Mouse (Mus musculus) v-Abl transformed pro-B cells (cell line): ENCODE results near the gene Scarb1.

Experiments used
- in situ Hi-C, 2 experiments: fragments of 400-800 bp; cut with MboI; formaldehyde crosslinking; loops; one replicate each; pipeline ENCODE4 v1.15.1; 2025; ENCODE audit not compliant: unreplicated experiment in 2 of 2

Scarb1 gene

DNA sequence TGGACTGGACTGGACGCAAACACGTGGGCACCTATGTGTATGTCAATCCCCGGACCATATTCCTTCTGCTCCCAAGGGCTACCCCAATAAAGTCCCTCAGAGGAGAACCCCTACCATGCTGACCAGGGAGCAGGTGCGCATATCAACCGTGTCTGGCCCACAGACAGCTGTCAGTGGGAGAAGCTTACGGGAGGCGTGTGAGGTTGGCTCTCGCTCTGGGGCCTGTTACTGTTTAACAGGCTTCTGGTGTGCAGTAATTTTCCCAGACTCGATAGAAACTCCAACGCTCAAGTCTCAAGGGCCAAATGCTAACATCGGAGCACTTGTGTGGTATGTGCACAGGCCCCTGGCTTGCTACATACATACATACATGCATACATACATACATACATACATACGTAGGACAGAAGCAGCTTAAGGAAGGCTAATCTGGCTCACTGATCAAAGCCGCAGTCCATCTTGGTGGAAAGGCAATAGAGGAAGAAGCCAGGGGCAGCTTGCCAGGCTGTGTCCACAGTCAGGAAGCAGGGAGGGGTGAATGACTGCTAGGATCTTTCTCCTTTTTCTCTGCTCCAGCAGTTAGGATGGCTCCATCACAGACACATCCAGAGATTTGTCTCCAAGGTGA lies 27.8 kb downstream of the Scarb1 start:
- in situ Hi-C loops, result no loop called here

DNA sequence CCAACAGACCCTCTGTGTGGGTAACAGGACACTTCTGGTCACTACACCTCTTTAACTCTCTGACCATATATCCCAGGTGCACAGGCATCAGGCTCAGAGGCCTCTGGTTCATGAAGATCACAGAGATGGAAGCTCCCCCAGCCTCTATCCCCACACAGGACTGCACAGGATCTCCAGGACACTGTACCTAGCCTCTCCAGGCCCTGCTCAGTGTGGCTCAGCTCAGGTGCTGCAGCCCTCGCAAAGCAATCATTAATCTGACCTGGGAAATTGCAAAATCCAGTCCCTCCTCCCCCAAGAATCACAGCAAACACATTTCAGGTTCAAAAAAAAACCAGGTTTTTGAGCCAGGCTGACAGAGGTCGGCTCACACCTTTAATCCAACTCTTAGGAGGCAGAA lies 29.9 kb downstream of the Scarb1 start:
- in situ Hi-C loops, result no loop called here

- in situ Hi-C loops, result no loop called here
These were observed 31.7 kb downstream of the Scarb1 start for GRCm38 (mm10) chr5:125309193-125309592.

GRCm38 (mm10) chr5:125306824-125307223 lies 34.1 kb downstream of the Scarb1 start:
- in situ Hi-C loops, result no loop called here

GRCm38 (mm10) chr5:125306372-125306771 lies 34.5 kb downstream of the Scarb1 start:
- in situ Hi-C loops, result no loop called here

- in situ Hi-C loops, result no loop called here
These were observed 35.4 kb downstream of the Scarb1 start for GRCm38 (mm10) chr5:125305229-125306081.

GRCm38 (mm10) chr5:125304245-125304856 lies 36.5 kb downstream of the Scarb1 start:
- in situ Hi-C loops, result no loop called here

- in situ Hi-C loops, result no loop called here
These were observed 37.8 kb downstream of the Scarb1 start for GRCm38 (mm10) chr5:125303055-125303454.

- in situ Hi-C loops, result no loop called here
These were observed 42.7 kb downstream of the Scarb1 start for GRCm38 (mm10) chr5:125298234-125298633.

GRCm38 (mm10) chr5:125297171-125297570 lies 43.7 kb downstream of the Scarb1 start:
- in situ Hi-C loops, result no loop called here

GRCm38 (mm10) chr5:125292951-125293350 lies 47.9 kb downstream of the Scarb1 start:
- in situ Hi-C loops, result loop anchor here in 1 of 2 experiments (5.0 kb wide), 1 partner anchor 39 kb away; no protein-coding TSS in a partner anchor

DNA sequence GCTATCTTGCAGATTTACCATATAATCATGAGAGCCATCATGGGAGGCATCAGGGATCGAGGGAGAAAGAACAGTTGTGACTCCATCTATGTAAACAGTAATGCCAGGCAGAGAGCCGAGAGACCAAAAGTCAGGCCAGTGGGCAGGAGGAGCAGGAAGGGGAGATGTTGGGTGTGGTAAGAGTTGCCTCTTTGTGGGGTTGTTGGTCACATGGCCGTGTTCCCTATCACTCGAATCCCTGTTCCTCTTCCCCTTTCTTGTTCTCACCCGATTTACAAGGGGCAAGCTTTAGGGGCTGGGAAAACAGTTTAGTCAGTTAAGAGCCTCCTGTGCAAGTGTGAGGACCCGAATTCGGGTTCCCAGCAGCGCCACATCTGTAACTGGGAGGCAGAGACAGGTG lies 49.0 kb downstream of the Scarb1 start:
- in situ Hi-C loops, result loop anchor here in 1 of 2 experiments (5.0 kb wide), 1 partner anchor 40 kb away; no protein-coding TSS in a partner anchor

DNA sequence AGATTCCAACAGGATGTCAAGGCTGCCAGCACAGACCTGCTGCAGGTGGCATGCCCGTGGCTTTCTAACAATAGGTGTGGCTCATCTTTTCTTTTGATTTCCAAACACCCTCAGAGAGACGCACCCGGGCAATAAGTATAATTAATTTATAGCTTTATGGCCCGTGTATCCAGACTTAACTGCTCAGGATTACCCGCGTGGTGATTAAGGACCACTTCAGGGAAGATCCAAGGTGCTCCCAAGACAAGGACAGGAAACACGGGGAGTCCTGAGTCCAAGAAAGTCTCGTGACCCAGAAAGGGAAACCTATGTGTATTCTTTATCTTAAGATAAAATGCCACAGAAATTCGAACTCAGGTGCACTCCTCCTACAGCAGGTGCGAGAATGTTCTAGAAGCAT lies 49.5 kb downstream of the Scarb1 start:
- in situ Hi-C loops, result loop anchor here in 1 of 2 experiments (5.0 kb wide), 1 partner anchor 41 kb away; no protein-coding TSS in a partner anchor

DNA sequence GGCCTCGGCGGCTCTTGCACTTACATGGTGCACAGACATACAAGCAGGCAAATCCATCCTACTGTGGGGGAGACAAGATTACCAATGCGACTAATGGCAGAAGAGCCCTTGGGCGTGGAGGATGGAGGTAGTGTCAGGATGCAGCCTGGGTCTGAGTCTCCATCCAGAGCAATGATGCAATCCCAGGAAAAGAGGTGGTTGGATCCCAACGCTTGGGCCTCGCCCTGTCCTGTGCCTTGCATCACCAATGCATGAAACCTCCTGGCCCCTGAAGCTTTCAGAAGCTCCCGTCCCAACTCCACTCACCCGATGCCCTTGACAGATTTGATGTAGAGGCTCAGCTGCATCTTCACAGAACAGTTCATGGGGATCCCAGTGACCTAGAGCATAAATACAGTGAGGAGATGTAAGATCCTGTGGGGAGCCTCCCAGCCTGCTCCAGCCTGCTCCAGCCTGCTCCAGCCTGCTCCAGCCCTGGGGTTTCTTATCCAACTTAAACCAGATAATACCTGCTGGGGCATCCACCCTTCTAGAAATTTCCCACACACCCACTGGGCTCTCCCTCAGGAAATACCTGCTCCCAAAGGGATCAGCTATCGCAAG lies 53.7 kb downstream of the Scarb1 start:
- in situ Hi-C loops, result no loop called here

- in situ Hi-C loops, result no loop called here
These were observed 54.8 kb downstream of the Scarb1 start for GRCm38 (mm10) chr5:125286090-125286489.

DNA sequence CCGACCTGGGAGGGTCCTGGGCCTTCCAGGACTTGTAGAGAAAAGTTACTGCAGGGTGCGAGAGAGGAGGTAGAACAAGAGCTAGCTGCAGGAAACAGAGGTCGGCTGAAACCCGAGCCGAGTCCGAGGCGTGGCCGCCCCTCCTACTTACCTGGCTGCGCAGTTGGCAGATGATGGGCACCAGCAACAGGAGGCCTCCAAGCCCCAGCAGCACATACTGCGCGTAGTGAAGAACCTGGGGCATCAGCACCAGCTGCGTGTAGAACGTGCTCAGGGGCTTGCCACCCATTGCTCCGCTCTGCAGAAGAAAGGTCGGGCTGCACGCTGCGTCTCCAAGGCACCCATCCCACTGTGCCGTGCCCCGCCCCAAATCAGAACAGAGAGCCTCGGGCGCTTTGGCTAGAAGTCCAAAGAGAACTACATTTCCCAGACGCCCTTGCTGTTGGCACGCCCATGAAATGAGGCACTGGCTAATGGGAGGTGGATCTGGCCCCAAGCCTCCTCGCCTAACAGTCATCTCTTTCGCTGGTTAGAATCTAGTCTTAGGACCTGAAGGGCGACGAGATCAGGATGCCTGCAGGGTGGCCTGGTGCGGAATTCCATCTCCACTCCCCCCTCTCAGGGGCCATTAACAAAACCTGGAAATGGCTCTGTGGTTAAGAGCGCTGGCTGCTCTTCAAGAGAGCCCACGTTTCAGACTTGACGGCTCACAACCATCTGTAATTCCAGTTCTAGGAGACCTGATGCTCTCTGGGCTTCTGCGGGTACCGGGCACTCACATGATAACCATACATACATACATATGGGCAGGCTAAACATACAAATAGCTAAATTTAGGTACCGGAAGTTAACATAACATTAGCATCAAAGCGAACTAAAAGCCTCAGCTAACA lies 56.9 kb downstream of the Scarb1 start:
- in situ Hi-C loops, result no loop called here

DNA sequence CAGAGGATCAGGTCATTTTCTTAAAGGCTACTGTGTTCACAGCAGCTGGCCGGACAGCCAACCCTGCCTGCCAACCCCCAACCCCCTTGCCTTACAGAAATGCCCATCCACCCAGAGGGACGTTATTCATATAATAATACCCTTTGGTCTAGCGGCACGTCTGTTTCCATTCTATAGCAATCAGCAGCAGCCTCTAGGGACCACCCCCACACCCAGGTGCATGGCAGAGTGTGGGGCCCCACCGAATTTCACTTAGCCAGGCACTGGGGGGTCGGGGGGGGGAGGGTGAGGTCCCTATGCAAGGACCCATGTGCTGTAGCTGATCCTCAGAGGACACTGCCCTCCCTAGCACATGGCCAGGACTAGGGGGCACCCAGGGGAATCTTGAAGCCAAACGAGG lies 61.7 kb downstream of the Scarb1 start:
- in situ Hi-C loops, result loop anchor here (10.0 kb wide), 1 partner anchor 206 kb away; no protein-coding TSS in a partner anchor

GRCm38 (mm10) chr5:125278314-125278713 lies 62.6 kb downstream of the Scarb1 start:
- in situ Hi-C loops, result loop anchor here (10.0 kb wide), 1 partner anchor 206 kb away; no protein-coding TSS in a partner anchor

DNA sequence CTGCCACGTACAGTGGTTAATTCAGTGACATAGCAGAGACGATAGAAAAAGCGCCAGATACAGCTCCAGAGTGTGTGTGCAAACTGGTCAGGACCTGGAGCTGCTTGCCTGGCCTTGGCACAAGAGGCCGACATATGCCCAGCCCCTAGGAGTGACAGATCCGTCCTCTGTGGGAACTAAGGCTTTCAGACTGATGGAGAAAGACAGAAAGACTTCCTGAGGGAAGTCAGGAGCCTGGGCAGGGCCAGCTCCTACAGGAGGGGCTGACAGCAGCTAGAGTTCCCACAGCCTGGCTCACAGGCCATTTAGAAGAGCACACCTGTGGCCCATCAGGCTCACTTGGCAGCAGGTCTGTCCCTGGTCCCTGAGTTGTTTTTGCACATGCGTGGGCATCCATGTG lies 63.6 kb downstream of the Scarb1 start:
- in situ Hi-C loops, result loop anchor here (10.0 kb wide), 1 partner anchor 207 kb away; no protein-coding TSS in a partner anchor

GRCm38 (mm10) chr5:125276765-125277164 lies 64.1 kb downstream of the Scarb1 start:
- in situ Hi-C loops, result loop anchor here (10.0 kb wide), 1 partner anchor 208 kb away; no protein-coding TSS in a partner anchor
